Mouse (Mus musculus): Measurements from ENCODE around the gene Tns3.

GRCm38 (mm10) chr11:8593172-8593571, 71.2 kb downstream of the Tns3 start:
- no peak for TF ChIP-seq CTCF (IDR thresholded peaks at IDR 0.05; ENCODE audit: low read depth, low read length)
- TF ChIP-seq POLR2A (IDR thresholded peaks at IDR 0.05; ENCODE audit: extremely low read depth, insufficient read depth, low read length), result no peak
